Mouse (Mus musculus): ENCODE measurements around the gene Foxc2.

Foxc2 gene

DNA sequence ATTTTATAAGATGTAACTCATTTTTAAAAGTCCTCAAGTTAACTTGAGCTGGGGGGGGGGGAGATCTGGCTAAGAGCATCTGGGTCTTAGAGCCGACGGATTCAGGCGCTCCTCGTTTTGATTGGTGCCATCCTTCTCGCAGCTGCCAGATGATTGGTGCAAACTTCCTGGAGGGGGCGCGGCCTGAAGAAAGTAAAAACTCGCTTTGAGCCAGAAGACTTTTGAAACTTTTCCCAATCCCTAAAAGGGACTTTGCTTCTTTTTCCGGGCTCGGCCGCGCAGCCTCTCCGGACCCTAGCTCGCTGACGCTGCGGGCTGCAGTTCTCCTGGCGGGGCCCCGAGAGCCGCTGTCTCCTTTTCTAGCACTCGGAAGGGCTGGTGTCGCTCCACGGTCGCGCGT is at the start of gene Foxc2:
Foxc2 (plus strand) TSS at position 224 of the 400 bp plus-strand sequence.
- peak; percentile 88 for DNase-seq (ENCODE audit: low read depth)

DNA sequence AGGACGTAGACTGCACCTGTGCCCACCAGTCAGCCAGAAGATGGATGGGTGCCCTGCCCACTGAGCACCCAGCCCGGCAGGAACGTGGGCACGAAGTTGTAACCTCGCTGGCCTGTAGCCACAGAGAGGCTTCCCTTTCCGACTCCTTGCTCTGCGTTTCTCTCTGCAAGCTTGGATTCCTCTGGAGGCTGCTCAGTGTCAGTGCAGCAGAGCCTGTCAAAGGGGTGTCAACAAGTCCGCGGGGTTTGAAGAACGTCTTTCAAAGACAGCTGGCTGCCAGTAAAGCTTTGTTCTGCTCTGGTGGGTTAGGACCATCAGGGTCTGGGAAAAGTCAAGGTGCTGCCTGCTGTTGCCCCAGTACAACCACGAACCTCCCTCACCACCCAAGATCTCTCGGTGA is 44.5 kb upstream of the Foxc2 start:
- no peak for DNase-seq (ENCODE audit: low read depth)

DNA sequence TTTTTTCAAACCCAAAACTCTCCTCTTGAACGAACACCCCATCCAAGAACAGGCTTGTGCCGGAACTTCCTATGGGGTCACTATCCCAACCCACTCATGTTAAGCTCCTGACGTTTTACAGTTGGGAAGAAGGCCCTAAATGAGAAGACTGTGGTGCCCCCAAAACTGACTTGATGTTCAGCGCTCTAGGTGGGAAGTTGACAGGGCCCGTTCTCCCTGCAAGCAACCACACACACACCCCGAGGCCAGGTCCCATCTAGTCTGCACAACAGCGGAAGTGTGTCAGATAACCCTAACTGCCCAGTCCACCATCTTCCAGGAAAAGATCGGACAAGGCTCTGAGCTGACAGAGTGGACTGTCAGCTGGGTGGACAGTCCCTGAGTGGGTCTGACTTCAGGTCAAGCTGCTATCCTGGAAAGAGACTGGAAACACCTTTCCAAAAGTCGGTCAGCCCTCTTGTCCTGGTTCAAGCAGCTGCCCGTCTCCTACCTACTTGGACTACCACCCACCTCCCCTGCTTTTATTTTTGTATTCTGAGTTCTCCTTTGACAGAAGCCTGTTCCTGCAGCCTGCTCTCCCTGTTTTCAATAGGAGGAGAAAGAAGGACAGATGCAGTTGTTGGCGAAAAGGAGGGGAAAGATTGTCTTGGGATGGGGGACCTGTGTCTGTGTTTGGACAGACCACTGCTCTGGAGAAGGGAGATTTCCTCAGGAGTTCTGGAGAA is 43.4 kb upstream of the Foxc2 start:
- DNase-seq (ENCODE audit: low read depth): no peak

DNA sequence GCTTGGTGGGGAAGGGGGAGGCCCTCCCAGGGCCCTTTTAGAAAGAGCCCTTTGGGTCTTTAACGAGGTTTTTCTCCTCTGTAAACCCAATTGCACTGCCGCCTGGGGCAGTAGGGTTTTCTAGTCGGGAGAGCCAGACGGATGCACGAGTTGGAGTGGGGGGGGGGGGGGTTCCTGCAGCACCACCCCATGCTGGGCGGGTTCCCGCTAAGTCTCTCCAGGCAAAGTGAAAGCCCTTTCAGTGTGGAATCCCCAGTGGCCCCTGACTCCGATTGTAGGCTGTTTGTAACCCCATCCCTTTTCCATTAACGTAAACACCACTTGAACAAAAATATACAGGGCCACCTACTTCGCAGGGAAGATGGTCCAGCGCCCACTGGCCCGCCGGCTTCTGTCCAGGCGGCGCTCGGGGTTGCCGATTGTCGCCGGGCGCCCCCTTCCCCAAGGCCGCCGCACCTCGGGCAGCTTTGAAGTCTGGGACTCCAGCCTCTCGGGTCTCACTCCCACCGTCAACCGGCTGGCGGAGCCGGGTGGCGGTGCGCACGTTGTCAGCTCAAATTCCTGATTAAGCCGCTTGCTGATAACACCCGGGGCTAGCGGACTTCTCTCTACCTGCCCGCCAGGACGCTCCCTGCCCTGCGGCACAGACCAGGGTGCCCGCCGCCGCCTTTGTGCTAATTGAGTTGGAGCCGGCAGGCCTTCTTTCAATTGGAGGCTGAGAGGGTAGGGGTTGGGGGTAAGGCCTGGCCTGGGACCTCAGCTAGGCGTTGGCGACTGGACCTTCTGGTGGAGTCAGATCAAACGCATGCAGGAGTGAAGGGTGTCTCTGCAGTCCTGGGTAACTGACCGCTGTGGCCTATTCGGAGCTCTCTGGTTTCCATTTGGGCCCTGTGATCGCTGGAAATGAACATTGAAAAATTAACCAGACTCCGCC is 42.5 kb upstream of the Foxc2 start:
- DNase-seq (ENCODE audit: low read depth): no peak

DNA sequence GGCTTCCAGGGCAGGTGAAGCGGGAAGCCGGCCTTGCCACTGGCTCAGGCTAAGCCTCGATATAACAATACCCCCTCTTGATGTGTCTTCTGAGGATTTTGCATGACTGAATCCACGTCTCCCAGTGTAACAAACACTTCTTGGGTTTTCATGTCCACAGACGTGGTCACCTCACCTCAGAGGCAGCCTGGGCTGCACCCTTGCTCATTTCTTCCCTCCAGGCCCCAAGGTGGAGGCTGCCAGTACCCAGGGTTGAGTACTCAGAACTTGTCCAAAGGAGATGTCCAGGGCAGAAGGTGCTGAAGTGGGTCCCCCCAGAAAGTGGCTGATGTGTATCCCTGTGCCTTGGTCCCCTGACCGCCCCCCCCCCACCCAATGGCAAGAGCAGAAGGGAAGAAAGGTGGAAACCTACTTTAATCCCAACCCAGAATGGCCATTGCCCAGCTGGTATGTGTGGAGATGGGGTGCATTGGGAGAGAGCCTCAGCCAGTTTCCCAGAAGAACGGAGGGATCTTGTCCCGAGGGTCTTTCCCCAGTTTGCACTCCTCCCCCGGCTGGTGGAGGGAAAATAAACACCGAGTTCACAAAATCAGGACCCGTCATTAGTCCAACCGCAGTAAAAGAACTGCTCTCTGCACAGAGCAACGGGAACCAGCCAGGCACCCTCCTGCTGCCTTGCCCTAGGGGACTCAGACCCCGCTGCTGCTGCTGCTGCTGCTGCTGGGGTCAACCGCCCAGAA is 41.7 kb upstream of the Foxc2 start:
- DNase-seq (ENCODE audit: low read depth): no peak

DNA sequence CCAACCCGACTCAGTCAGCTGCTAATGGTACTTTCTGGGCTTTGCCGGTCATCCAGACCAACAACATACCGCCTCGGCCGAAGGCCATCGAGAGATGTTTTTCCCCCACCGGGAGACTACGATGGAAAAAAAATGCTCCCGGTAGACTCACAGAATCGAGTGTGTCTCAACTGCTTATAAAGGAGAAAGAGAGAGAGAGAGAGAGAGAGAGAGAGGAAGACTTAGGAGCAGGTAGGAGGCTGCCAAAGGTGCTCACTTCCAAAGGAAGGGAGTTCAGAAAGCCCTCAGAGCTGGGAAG is 41.2 kb upstream of the Foxc2 start:
- no peak for DNase-seq (ENCODE audit: low read depth)

DNA sequence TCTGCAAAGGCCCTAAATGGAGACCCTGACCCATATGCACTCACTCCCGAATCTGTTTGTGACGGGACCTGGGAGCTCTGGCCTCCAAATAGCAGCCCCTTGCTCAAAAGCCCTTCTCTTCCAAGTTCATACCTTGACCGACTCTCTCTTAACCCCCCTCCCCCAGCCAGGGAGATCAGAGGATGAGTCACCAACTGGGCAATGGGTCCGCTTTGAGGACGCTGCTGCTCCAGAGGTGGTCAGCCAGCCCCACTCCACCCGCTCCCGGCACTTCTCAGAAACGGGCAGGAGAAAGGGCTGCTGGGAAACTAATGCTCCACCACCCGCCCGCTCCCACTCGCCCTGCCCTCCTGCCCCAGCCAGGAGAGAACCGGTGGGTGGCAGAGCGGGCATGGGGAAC is 40.0 kb upstream of the Foxc2 start:
- DNase-seq (ENCODE audit: low read depth): no peak

DNA sequence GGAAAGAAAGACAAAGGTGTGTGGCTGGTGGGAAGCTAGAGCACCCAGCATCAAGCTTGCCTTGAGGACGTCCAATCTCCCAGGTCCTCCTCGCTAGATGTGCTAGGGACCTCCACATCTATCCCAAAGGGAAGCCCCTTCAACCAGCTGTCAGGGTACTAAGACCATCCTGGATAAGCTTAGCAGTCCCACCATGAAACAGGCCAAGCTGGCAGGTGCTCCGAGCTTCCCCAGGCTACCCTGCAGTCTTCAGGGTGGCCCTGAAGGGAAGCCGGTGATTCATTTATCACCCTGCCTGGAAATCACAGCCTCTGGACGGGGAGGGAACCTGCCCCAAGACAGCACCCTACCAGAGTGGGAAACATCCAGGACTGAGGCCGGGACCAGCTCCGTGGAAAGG is 39.4 kb upstream of the Foxc2 start:
- no peak for DNase-seq (ENCODE audit: low read depth)

DNA sequence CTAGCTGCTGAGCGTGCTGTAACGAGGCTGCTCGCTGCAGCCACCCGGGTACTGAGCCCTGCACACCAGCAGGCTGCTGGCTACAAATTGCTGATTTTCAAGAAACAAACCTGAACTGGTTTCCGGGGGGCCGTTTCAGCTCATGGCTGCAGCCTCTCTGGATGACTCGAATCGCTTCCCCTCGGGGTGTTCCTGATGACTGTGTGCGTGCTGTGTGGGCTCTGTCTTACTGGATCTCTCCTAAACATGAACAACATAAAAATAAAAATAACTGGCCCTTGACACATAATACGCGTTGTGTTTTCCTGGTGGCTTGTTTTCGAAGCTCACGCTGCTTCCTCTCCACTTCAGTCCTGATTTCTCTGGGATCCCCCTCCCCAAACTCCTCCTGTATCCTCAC is 37.2 kb upstream of the Foxc2 start:
- no peak for DNase-seq (ENCODE audit: low read depth)

DNA sequence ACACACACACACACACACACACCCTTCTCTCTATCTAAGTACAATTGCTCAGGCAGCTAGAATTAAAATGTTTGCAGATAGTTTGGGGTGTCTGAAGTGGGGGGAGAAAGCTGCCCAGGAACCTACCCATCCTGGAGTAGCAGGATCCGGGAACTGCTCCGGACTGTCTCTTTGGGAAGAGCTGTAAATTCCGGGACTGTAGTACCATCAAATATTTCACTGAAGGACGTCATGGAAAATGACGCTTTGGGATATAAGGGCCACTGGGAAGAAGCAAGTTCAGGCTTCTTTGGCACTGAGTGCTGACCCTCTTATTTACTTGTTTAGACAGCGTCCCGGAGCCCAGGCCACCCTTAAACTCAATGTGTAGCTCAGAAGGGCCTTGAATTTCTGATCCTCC is 36.8 kb upstream of the Foxc2 start:
- no peak for DNase-seq (ENCODE audit: low read depth)

DNA sequence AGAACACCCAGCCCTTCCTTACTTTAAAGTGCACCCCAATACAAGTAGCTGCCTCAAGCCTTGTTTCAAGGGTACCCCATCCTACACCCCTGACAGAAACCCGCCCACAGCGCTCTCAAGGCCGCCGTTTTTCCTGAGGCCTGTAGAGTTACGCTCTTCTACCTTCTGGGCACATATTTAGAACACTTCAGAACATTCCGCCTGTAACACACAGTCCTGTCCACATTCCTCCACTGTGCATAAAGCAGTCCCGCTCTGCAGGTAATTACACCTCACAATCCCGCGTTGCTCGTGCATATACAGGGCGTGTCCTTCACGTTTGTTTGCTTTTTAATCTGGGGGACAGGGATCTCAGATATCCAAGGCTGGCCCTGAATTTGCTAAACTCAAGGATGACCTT is 36.0 kb upstream of the Foxc2 start:
- no peak for DNase-seq (ENCODE audit: low read depth)

DNA sequence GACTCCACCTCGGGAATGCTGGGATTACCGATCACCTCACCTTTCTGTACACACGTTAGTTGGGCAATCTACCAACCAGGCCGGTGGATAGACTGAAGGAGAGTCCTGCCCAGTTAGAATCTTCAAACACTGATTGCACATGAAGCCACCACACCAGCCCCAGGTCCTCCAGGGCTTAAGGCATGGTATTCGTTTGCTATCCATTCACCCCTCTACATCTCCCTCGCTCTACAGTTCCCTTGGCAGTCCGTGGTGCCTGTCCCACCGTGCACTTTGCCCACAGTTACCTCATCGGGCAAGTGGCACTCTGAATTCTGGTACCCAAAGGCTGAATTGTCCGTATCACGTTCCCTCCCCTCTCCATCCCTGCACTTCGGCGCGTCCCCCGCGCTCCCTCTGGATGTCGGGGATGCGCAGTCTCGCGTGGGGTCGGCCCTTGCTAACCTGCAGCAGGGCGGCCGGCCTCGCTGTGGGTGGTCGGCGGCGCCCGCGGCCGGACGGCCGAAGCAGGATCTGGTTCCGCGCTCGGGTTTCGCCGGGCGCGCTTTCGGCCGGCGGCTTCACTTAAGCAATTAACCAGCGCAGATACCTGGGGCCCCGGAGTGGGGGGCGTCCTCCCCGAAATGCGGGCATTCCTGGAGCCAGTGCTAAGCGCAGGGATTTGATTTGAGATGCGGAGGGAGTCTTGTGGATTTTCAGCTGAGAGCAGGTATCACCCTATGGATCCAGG is 35.4 kb upstream of the Foxc2 start:
- no peak for DNase-seq (ENCODE audit: low read depth)

DNA sequence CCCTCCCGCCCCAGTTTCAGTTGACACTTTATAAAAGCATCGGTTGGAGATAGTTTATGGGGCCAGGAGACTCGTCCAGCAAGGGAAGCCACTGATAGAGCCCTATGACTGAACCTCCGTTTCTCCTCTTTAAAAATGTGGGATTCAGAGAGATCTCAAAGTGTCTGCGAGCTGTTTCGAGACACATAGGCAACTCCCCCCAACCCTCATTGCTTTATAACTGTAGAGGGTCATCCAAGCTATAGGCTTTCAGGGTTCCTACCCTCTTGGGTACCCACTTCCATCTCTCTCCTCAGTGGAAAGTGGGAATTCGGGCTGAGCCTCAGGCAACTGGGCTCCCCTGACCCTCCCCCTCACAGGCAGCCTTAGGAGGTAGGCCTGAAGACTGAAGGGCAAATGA is 34.6 kb upstream of the Foxc2 start:
- DNase-seq (ENCODE audit: low read depth): no peak

DNA sequence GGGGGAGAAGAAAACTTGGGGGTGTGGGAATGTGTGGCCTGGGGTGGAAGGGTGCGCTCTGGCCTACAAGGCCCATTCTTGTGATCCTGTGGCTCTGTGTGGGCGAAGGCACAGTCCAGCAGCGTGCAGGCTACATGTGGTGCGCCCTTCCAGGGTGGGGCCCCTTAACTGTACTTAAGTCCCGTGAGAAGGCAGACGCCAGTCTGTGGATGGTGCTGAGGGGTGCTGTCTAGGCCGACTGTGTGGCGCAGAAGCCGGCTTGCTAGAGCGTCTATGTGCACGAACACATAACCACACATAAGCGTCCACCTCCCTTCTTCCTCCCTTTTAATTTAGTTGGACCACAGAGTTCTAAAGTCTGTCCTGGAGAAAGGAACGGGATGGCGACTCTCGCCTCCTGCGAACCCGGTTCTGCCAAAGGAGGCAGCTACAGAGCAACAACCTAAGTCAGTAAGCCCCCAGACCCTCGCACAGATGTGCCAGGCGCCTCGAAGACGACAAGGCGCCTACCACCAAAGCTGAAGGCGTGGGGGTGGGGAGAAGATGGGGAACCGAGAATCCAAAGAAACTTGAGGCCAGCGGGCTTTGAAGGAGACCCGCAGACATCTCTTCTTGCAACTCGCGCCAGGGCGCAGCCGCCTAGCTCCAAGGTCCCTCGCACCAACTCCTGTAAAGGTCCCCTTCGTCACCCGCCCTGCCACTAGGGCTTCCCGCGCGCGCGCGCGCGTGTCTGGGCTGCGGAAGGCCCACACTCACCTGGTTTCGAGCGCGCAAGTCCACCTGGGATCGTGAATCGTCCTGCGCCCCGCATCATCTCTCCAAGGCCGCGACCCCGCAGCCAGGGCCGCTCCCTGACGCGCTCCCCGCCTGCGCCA is 33.5 kb upstream of the Foxc2 start:
- no peak for DNase-seq (ENCODE audit: low read depth)

DNA sequence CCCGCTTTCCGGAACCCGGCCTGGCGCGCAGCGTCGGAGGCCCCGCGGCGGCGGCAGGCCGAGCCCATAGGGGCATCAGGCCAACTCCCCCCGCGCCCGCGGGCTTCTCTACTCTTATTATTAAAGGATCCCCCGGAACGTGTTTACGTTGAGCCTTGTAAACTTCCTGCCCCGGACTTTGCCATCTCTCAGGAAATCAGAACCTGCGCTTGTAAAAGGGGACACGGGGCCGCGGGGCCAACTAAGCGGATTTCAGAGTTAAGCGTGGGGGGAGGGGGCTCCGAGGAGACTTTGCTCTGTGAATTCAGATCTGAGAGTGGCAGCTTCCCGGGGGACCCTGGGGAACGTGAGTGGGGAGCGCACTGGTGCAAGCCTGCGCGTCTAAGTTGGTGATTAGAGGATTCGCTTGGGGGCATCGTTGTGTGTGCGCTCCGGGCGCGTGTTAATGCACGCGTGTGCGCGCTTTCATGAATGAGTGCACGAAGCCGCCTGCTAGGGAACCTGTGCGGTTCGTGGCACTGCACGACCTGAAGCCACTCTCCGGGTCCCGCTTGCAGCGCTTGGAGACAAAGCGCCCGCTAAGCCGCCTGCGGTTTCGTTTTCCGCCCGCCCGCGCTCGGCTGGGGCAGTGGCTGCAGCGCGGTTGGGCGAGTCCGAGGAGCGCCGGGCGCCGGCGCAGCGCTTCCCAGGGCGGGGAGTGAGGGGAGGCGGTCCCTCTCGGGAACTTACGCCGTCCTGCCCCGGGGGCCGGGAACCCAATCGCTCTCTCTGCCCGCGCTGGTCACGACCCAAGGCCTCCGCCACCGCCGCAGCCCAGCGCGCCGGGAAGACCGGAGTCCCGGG is 32.7 kb upstream of the Foxc2 start:
- no peak for DNase-seq (ENCODE audit: low read depth)

DNA sequence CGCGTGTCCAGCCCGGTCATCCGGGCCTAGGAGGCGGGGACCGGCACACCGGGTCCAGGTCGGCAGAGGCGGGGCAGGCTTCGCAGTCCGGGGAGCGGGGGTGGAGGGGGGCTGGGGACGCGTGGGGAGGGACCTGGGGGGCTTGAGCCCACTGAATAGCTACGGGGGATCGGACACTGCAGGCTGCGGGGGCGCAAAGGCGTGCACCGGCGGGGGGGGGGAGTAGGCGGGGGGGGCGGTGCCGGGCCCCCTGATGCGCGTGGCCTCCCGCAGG is 32.1 kb upstream of the Foxc2 start:
- DNase-seq (ENCODE audit: low read depth): no peak

DNA sequence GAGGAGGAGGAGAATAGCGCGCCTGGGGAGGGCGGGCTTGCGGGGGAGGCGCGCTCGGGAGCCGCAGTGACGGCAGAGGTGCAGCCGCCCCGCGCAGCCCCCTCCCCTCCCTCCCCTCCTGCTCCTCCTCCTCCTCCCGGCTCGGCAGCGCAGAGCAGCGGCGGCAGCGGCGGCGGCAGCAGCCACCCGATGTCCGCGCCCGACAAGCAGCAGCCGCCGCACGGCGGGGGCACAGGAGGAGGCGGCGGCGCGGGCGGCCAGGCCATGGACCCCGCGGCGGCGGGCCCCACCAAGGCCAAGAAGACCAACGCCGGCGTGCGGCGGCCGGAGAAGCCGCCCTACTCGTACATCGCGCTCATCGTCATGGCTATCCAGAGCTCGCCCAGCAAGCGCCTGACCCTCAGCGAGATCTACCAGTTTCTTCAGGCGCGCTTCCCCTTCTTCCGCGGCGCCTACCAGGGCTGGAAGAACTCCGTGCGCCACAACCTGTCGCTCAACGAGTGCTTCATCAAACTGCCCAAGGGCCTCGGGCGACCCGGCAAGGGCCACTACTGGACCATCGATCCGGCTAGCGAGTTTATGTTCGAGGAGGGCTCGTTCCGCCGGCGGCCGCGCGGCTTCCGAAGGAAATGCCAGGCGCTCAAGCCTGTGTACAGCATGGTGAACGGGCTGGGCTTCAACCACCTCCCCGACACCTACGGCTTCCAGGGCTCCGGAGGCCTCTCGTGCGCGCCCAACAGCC is 31.6 kb upstream of the Foxc2 start, which contains the start of gene Foxf1:
Foxf1 (plus strand) TSS at position 177 of the 742 bp plus-strand sequence.
- DNase-seq (ENCODE audit: low read depth): no peak

DNA sequence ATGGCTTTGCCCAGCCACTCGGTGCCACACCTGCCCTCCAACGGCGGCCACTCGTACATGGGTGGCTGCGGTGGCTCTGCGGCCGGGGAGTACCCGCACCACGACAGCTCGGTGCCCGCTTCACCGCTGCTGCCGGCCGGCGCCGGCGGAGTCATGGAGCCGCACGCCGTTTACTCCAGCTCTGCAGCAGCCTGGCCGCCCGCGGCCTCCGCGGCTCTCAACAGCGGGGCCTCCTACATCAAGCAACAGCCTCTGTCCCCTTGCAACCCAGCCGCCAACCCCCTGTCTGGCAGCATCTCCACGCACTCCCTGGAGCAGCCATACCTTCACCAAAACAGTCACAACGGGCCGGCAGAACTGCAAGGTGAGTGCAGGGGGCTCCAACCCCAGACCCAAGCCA is 31.0 kb upstream of the Foxc2 start:
- no peak for DNase-seq (ENCODE audit: low read depth)

DNA sequence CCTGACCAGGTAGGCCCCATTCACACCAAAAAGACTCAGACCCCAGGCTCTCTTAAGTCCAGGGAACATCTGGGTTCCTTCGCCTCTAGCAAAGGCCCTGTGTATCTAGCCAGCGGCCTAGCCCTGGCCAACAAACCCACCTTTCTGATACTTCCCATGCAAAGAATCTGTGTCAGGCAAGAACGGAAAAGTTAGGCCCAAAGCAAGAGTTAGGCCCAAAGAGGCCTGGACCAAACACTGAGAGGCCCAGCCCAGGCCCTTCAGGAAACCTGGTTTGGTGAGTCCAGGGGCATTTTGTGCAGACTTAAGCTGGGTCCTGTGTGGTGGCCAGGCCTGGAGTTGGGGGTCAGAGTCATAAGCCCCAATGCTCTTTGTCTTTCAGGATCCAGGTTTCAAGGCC is 30.4 kb upstream of the Foxc2 start:
- no peak for DNase-seq (ENCODE audit: low read depth)

All from naive thymus-derived CD4-positive, alpha-beta T cell, adult 2 months (primary cell).